Mouse (Mus musculus): Measurements from ENCODE around the gene Trpm1. TPM values are rescaled to one million over a fixed set of nuclear protein-coding genes. Genes with fewer than 3 reads are reported as not detected.

Gene Trpm1
- polyA plus RNA-seq, 1 experiment from 2014 or later: 0.11 TPM

DNA sequence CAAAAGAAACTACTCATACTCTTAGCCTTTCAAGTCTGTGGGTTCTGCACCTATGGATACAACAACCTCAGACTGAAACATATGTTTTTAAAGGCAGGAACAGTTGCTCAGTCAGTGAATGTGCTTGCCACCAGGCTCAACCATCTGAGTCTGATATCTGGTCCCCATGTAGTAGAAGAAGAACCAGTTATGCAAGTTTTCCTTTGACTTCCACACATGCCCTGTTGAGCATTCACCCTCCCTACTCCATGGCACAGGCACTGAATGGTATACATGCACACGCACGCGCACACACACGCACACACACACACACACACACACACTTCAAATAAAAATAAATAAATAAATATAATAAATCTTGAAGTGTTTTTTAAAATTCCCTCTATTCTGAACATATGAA is 113.0 kb downstream of the Trpm1 start:
- ATAC-seq (replicated peaks; ENCODE audit: insufficient number of reproducible peaks, insufficient read depth, low FRiP score, low read depth): no peak
- WGBS: 91% methylated on average over 4 of the region's 4 CpGs
- H3K4me3 ChIP-seq: no peak overlapping the region
- H3K4me1 ChIP-seq (replicated peaks): no peaks in the 10 kb centered on the region
- peaks cover 24% of the 10 kb centered on the region for H3K27me3 ChIP-seq
- H3K9me3 ChIP-seq (replicated peaks): no peaks in the 10 kb centered on the region
- H3K4me2 ChIP-seq: no peak overlapping the region
- no peaks in the 10 kb centered on the region for H3K36me3 ChIP-seq
- H3K9ac ChIP-seq: no peak overlapping the region
- no peak overlapping the region for H3K27ac ChIP-seq

DNA sequence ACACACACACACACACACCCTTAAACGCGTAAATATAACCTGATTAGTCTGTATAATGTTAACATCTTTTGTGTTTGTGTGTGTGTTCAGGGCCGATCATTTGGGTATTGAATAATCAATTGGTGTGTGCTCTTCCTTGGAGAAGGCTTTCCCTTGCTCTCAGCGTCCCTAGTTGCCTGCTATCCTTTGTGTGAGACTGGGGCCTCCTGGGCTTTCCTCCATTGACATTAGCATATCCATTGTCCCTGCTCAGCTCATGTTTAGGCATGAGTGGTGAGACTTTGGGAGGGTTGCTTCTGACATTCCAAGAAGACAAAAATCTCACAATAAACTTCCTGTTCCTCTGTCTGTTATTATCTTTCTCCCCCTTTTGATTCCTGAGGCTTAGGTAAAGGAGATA is 118.3 kb downstream of the Trpm1 start:
- H3K9ac ChIP-seq: no peak overlapping the region
- no peaks in the 10 kb centered on the region for H3K4me1 ChIP-seq (replicated peaks)
- no peak overlapping the region for H3K4me3 ChIP-seq
- H3K36me3 ChIP-seq: no peaks in the 10 kb centered on the region
- no peak for ATAC-seq (replicated peaks; ENCODE audit: insufficient number of reproducible peaks, insufficient read depth, low FRiP score, low read depth)
- peaks cover 24% of the 10 kb centered on the region for H3K27me3 ChIP-seq
- no peak overlapping the region for H3K4me2 ChIP-seq
- WGBS: 52% methylated on average over 4 of the region's 4 CpGs
- no peaks in the 10 kb centered on the region for H3K9me3 ChIP-seq (replicated peaks)
- no peak overlapping the region for H3K27ac ChIP-seq

DNA sequence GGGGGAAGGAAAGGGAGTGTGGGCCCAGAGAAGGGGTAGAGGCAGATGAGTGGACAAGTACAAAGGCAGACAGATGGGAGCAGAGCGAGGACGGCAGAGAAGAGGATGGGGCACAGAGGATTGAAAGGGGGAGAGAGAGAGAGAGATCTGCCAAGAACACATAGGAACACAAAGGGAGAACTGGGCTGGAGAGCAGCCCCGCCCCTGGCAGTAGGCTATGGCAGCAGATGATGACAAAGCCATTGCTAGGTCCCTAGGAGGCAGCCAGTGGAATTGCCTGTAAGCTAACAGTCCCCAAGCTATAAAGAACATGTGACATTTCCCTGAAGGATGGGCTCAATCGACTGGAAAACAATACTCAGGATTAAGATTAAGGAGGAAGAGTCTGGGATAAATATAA is 121.9 kb downstream of the Trpm1 start:
- Histone ChIP-seq H3K27ac (no peak overlapping the region), H3K9me3 (replicated peaks) (no peaks in the 10 kb centered on the region), H3K4me3 (no peak overlapping the region), H3K9ac (no peak overlapping the region), H3K4me1 (replicated peaks) (no peaks in the 10 kb centered on the region), H3K27me3 (no peaks in the 10 kb centered on the region), H3K36me3 (no peaks in the 10 kb centered on the region), H3K4me2 (no peak overlapping the region)
- ATAC-seq (replicated peaks; ENCODE audit: insufficient number of reproducible peaks, insufficient read depth, low FRiP score, low read depth): no peak
- 74% methylated on average over 4 of the region's 4 CpGs for WGBS

DNA sequence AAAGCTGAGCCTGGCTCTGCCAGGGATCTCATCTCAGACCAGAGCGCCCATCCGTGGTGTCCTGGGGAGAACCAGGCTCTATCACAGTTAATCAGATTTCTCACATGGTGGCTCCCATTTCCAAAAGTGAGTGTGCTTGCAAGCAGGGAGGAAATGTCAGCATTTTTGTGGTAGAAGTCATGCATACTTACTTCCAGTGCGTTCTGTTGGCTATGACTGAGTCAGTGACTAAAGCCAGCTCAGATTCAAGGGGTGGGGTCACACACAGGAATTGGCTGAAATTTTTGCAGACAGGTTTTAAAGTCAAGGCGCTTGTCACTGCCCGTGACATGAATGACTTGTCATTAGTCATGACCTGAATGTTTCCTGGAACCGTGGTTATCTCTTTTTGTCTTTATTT is 123.3 kb downstream of the Trpm1 start:
- no peak for ATAC-seq (replicated peaks; ENCODE audit: insufficient number of reproducible peaks, insufficient read depth, low FRiP score, low read depth)
- Histone ChIP-seq H3K36me3 (no peaks in the 10 kb centered on the region), H3K27me3 (no peaks in the 10 kb centered on the region), H3K9ac (no peak overlapping the region), H3K4me3 (no peak overlapping the region), H3K4me1 (replicated peaks) (no peaks in the 10 kb centered on the region), H3K9me3 (replicated peaks) (no peaks in the 10 kb centered on the region), H3K4me2 (no peak overlapping the region), H3K27ac (no peak overlapping the region)
- 37% methylated on average over 6 of the region's 6 CpGs for WGBS

DNA sequence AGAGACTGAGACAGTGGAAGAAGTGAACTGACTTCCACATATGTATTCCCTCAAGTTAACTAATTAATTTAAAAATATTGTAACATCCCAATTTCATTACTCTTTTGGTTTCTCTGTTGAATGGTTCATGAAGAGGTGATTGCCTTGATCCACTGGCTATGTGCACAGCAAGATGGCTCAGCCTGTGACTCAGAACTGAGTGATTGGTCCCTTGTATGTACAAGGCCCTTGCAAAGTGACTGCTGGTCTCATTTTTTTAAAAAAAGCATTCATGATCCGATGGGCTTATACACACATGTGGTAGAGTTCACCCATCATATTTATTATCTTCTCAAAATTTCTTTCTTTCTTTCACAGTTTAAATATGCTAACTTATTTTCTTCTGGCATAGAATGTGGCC is 124.9 kb downstream of the Trpm1 start:
- Histone ChIP-seq H3K27me3 (no peaks in the 10 kb centered on the region), H3K27ac (no peak overlapping the region), H3K4me2 (no peak overlapping the region), H3K9ac (no peak overlapping the region), H3K4me1 (replicated peaks) (no peaks in the 10 kb centered on the region), H3K4me3 (no peak overlapping the region), H3K36me3 (no peaks in the 10 kb centered on the region), H3K9me3 (replicated peaks) (no peaks in the 10 kb centered on the region)
- 75% methylated on average over 1 of the region's 1 CpGs for WGBS
- ATAC-seq (replicated peaks; ENCODE audit: insufficient number of reproducible peaks, insufficient read depth, low FRiP score, low read depth): no peak

DNA sequence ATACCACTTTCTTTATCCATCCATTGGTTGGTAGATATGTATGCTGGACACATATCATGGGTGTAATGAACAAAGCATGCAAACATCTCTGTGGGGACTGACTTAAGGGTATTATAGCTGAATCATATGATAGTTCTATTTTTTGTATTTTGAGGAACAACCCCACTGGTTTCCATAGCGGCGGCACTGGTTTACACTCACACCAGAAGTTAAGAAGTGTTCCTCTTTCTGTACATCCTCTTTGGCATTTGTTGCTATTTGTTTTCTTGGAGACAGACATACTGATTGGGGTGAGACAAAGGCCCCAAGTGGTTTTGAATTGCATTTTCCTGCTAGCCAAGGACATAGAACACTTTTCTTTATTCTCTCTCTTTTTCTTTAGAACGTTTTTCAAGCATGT is 125.9 kb downstream of the Trpm1 start:
- Histone ChIP-seq H3K4me1 (replicated peaks) (no peaks in the 10 kb centered on the region), H3K9ac (no peak overlapping the region), H3K4me2 (no peak overlapping the region), H3K36me3 (no peaks in the 10 kb centered on the region), H3K9me3 (replicated peaks) (no peaks in the 10 kb centered on the region), H3K27me3 (no peaks in the 10 kb centered on the region), H3K4me3 (no peak overlapping the region), H3K27ac (no peak overlapping the region)
- 72% methylated on average over 3 of the region's 3 CpGs for WGBS
- ATAC-seq (replicated peaks; ENCODE audit: insufficient number of reproducible peaks, insufficient read depth, low FRiP score, low read depth): no peak

DNA sequence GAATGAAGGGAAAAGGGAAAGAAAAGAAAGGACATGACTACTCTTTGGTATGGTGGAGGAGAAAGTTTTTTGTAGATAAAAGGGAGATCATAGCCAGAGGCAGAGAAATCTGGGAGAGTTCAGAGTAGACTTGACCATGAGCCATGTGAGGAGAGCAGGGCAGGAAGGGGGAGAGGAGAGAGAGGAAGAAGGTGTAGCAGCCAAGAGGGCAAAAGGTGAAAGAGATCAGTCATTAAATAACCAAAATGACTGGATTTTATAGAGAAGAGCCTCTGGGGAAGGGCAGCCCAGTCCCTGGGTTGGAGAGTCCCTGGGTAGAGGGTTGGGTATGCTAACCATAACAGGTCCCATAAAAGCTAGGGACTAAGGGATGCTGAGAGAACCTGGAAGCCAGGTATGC is 132.9 kb downstream of the Trpm1 start:
- Histone ChIP-seq H3K4me3 (peak overlapping the region; percentile 89; the same call in 1 of the 2 replicates), H3K27me3 (no peaks in the 10 kb centered on the region), H3K9ac (no peak overlapping the region), H3K36me3 (no peaks in the 10 kb centered on the region), H3K9me3 (replicated peaks) (no peaks in the 10 kb centered on the region), H3K4me2 (peak overlapping the region; percentile 67), H3K27ac (no peak overlapping the region), H3K4me1 (replicated peaks) (peaks cover 4% of the 10 kb centered on the region; the same call in 1 of the 2 replicates)
- no peak for ATAC-seq (replicated peaks; ENCODE audit: insufficient number of reproducible peaks, insufficient read depth, low FRiP score, low read depth)

DNA sequence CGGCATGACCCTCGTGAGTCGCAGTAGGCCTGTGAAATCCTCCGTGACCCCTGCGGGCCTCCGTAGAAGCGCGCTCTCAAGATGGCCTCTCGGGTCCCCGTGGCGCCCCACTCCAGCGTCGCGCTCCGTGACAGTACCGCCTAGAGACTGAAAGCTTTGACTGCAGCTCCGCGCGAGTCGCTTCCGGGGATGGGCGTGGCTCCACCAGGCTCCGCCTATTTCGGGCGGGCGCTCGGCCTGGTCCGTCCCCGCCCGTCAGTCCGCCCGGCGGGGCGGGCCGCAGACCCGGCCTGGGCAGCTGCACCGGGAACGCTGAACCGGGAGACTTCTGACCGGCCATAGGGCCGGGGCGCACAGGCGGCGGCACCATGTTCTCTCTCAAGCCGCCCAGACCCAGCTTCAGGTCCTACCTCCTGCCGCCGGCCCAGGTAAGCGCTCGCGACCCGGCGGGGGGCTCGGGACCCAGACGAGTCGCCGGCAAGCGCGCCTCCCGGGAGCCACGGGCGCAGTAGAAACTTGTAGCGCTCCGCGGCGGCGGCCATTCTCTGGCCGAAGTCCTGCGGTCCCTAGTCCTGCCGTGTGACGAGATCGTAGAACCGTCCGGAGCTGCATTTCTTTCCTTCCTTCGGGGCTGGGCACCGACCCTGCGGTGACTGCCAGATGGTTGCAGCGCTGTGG is 133.9 kb downstream of the Trpm1 start, which contains the start of gene Mtmr10:
Gene Mtmr10, plus strand, starts transcription at position 240 of the 678 bp plus-strand sequence.
- Histone ChIP-seq H3K27ac (peak within 1 kb of the TSS; percentile 81), H3K36me3 (no peaks in the 10 kb centered on the region), H3K27me3 (no peaks in the 10 kb centered on the region), H3K4me3 (peak within 1 kb of the TSS; percentile 89), H3K9ac (peak within 1 kb of the TSS; percentile 87), H3K4me2 (peak within 1 kb of the TSS; percentile 67), H3K9me3 (replicated peaks) (no peaks in the 10 kb centered on the region), H3K4me1 (replicated peaks) (peaks cover 4% of the 10 kb centered on the region; the same call in 1 of the 2 replicates)
- peak; percentile 98 for ATAC-seq (replicated peaks; ENCODE audit: insufficient number of reproducible peaks, insufficient read depth, low FRiP score, low read depth)
- under 1% methylated on average over 77 of the region's 77 CpGs for WGBS

DNA sequence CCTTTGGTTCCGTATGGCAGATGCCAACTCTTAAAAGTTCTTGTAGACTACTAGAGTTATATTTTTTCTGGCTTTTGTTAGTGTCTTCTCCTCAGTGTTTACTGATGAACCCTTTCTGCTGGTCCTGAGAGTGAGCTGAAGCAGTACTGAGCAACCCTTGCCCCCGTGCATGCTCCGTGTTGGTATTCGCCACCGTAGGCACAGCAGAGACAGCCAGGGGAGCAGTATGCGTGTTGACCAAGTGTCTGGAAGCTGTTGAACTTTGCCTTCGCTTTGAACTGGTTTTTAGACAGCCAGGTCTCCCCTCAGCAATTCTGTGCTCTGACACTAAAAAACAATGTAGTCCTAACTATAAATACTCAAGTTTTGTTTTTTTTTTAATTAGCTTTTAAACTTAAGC is 135.8 kb downstream of the Trpm1 start:
- no peaks in the 10 kb centered on the region for H3K36me3 ChIP-seq
- no peak for ATAC-seq (replicated peaks; ENCODE audit: insufficient number of reproducible peaks, insufficient read depth, low FRiP score, low read depth)
- H3K4me1 ChIP-seq (replicated peaks): peaks cover 4% of the 10 kb centered on the region; the same call in 1 of the 2 replicates
- 87% methylated on average over 7 of the region's 7 CpGs for WGBS
- H3K4me2 ChIP-seq: no peak overlapping the region
- H3K4me3 ChIP-seq: no peak overlapping the region
- H3K27ac ChIP-seq: no peak overlapping the region
- H3K9ac ChIP-seq: no peak overlapping the region
- H3K27me3 ChIP-seq: no peaks in the 10 kb centered on the region
- H3K9me3 ChIP-seq (replicated peaks): no peaks in the 10 kb centered on the region

DNA sequence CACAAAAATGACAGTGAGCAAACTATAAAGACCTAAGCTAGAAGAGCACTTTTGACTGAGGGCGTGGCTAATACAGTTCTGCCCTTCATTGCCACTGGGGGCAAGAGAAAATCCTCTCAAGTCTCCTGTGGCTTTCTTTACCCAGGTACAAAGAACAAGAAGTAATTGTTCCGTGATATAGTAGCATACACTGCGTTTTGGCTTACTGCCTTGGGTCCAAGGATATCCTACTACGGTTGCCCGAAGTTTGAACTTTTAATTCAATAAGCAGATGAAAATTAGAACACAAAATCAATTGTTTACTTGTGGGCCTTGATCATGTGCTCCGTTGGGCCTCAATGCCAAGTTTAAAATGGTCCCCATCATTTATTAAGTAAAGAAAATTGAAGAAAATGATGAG is 136.8 kb downstream of the Trpm1 start:
- H3K4me3 ChIP-seq: no peak overlapping the region
- H3K4me1 ChIP-seq (replicated peaks): peaks cover 4% of the 10 kb centered on the region; the same call in 1 of the 2 replicates
- H3K9ac ChIP-seq: no peak overlapping the region
- WGBS: 90% methylated on average over 6 of the region's 6 CpGs
- no peak overlapping the region for H3K27ac ChIP-seq
- no peak for ATAC-seq (replicated peaks; ENCODE audit: insufficient number of reproducible peaks, insufficient read depth, low FRiP score, low read depth)
- no peak overlapping the region for H3K4me2 ChIP-seq
- H3K36me3 ChIP-seq: no peaks in the 10 kb centered on the region
- H3K27me3 ChIP-seq: no peaks in the 10 kb centered on the region
- no peaks in the 10 kb centered on the region for H3K9me3 ChIP-seq (replicated peaks)

DNA sequence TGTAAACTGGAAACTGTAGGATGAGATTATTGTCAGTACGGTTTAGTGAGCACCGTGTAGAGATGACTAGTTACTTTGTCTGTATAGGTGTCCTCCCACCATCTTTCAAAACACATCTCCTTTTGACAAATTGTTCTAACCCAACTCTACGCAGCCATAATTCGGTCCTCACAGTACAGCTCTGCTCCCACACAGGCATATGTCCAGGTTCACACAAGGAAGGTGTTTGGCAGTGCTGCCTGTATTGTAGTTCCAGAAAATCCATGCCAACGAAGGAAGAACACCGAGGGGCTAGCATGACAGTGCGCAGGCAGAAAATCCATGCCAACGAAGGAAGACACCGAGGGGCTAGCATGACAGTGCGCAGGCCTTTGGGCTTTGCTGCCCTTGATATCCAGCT is 138.1 kb downstream of the Trpm1 start:
- Histone ChIP-seq H3K27me3 (no peaks in the 10 kb centered on the region), H3K4me3 (no peak overlapping the region), H3K9ac (no peak overlapping the region), H3K4me1 (replicated peaks) (peaks cover 4% of the 10 kb centered on the region; the same call in 1 of the 2 replicates), H3K4me2 (no peak overlapping the region), H3K27ac (no peak overlapping the region), H3K9me3 (replicated peaks) (no peaks in the 10 kb centered on the region), H3K36me3 (no peaks in the 10 kb centered on the region)
- ATAC-seq (replicated peaks; ENCODE audit: insufficient number of reproducible peaks, insufficient read depth, low FRiP score, low read depth): no peak
- 88% methylated on average over 10 of the region's 10 CpGs for WGBS

DNA sequence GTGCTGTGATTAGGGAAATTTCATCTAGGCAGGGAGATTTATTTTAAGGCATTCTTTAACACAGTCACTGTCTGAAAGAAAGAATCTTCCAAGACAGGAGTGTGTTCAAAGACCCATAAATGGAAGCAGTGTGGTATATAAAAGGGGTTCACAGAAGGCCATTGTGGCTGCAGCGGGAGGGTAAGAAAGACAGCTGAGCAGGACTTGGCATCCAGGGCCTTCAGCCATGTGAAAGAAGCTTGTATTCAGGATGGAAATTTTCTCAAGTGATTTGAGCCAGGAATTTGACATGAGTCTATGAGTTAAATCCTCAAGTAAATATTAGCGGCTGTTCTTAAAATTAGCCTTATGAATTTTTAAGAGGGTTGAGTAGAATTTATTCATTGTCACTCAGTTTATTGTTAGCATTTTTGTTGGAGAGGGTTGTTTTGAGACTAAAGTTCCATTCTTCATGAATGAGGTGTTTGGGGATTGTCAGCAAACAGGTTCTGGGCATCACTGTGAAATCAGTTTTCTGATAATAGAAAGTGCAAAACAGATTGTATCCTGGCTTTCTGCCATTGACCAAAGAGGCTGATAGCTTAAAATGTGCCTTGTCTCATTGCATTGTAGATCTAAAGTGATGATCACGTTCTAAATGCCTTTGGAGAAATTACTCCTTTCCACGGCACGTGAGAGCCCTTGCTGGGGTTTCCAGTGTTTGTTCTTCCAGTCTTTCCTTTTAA is 142.8 kb downstream of the Trpm1 start:
- Histone ChIP-seq H3K27me3 (no peaks in the 10 kb centered on the region), H3K9me3 (replicated peaks) (no peaks in the 10 kb centered on the region), H3K36me3 (no peaks in the 10 kb centered on the region), H3K27ac (no peak overlapping the region), H3K4me3 (no peak overlapping the region), H3K4me1 (replicated peaks) (no peaks in the 10 kb centered on the region), H3K4me2 (no peak overlapping the region), H3K9ac (no peak overlapping the region)
- ATAC-seq (replicated peaks; ENCODE audit: insufficient number of reproducible peaks, insufficient read depth, low FRiP score, low read depth): no peak
- 69% methylated on average over 5 of the region's 5 CpGs for WGBS
